Mouse (Mus musculus) limb, embryonic 14.5 days (tissue): Measurements from ENCODE around the gene Prkd1. TPM values are rescaled to one million over a fixed set of nuclear protein-coding genes. Genes with fewer than 3 reads are reported as not detected.

Experiments used
- ATAC-seq: fragments of 200-750 bp; cut with Nextera tagmentation; 2 replicates; pipeline ENCODE4 v1.8.0; 2017; ENCODE audit warnings: low read depth, moderate number of reproducible peaks, moderate TSS enrichment; ENCODE audit not compliant: low FRiP score
- DNase-seq: peaks from one replicate; pipeline ENCODE4 v3.0.0-alpha.2; 2015; ENCODE audit warnings: low spot score
- H3K27ac ChIP-seq: fragments of 300-500 bp; sonication (generic); replicated peaks from 2 replicates; pipeline ENCODE4 v1.5.1; 2014; ENCODE audit warnings: low read depth, mild to moderate bottlenecking, low read length, moderate library complexity, mixed read lengths
- H3K27me3 ChIP-seq: fragments of 300-500 bp; sonication (generic); 2 replicates; pipeline ENCODE4 v1.6.1; 2014; ENCODE audit warnings: low read length, mixed read lengths; ENCODE audit not compliant: control insufficient read depth, insufficient read depth
- H3K36me3 ChIP-seq: fragments of 300-500 bp; sonication (generic); 2 replicates; pipeline ENCODE4 v1.6.1; 2014; ENCODE audit warnings: mild to moderate bottlenecking, low read length, moderate library complexity, mixed read lengths; ENCODE audit not compliant: control insufficient read depth, insufficient read depth
- H3K4me1 ChIP-seq: fragments of 300-500 bp; sonication (generic); 2 replicates; pipeline ENCODE4 v1.6.1; 2014; ENCODE audit warnings: antibody characterized with exemption, low read length, mixed read lengths; ENCODE audit not compliant: control insufficient read depth, insufficient read depth
- H3K4me2 ChIP-seq: fragments of 300-500 bp; sonication (generic); replicated peaks from 2 replicates; pipeline ENCODE4 v1.6.1; 2014; ENCODE audit warnings: low read depth, mild to moderate bottlenecking, low read length, moderate library complexity; ENCODE audit not compliant: severe bottlenecking
- H3K4me3 ChIP-seq: fragments of 300-500 bp; sonication (generic); replicated peaks from 2 replicates; pipeline ENCODE4 v1.5.1; 2014; ENCODE audit warnings: low read length
- H3K9ac ChIP-seq: fragments of 300-500 bp; sonication (generic); 2 replicates; pipeline ENCODE4 v1.6.1; 2014; ENCODE audit warnings: mild to moderate bottlenecking, low read depth, low read length, moderate library complexity; ENCODE audit not compliant: severe bottlenecking
- H3K9me3 ChIP-seq: fragments of 300-500 bp; sonication (generic); 2 replicates; pipeline ENCODE4 v1.6.1; 2016; ENCODE audit warnings: low read length; ENCODE audit not compliant: control insufficient read depth
- POLR2A ChIP-seq: fragments of 200-500 bp; IDR thresholded peaks from 2 replicates; pipeline ENCODE4 v1.8.0; 2012; ENCODE audit warnings: inconsistent platforms, mild to moderate bottlenecking, moderate library complexity, borderline replicate concordance; ENCODE audit not compliant: insufficient read depth, insufficient read length; ENCODE audit errors: extremely low read depth
- WGBS: fragments of 180-500 bp; shearing (Covaris S2); extraction: QIAGEN DNeasy Blood & Tissue Kit; methylation state at CpG from one replicate; pipeline ENCODE4 v1.1.7; 2014; 5-methylcytosine and 5-hydroxymethylcytosine counted together
- polyA plus RNA-seq, 2 experiments: library from polyadenylated mRNA; depleted of rRNA in 1 of 2; stranded (reverse) in 1 of 2; unstranded in 1 of 2; fragments of >200 nt; fragmentation: Nextera tagmentation in 1 of 2; extraction: Ambion mirVana in 1 of 2; gene quantifications; 2 replicates each; pipeline versions ENCODE4 v1.2.1 to v1.2.3; 2012 to 2014

The Prkd1 gene
- polyA plus RNA-seq, 2 experiments = 6.6 to 10.4 TPM

DNA sequence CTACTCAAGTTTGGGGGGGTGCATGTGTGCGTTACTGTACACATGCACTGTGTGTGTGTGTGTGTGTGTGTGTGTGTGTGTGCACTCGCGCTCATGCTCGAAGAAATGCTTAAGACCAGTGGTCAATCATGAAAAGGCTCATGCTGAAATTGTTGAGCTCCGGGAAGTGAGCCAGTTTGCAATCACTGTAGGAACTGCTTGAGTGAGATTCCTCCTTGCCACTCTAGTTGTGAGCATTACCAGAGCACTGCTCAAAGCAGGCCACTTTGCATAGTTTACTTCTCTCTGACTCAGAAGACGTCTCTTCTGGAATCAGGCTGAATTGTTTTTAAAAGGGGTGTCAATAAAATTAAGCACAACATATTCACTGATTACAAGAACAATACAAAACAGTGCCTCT, 54.4 kb downstream of the Prkd1 start:
- H3K9me3 ChIP-seq = no peaks in the 10 kb centered on the region
- H3K9ac ChIP-seq = no peak overlapping the region
- no peaks in the 10 kb centered on the region for H3K27me3 ChIP-seq
- ATAC-seq = no peak
- 85% methylated on average over 6 of the region's 6 CpGs for WGBS
- no peak overlapping the region for H3K4me3 ChIP-seq
- H3K36me3 ChIP-seq = no peaks in the 10 kb centered on the region
- no peak for DNase-seq
- H3K27ac ChIP-seq = no peak overlapping the region
- no peak overlapping the region for H3K4me2 ChIP-seq
- H3K4me1 ChIP-seq = no peaks in the 10 kb centered on the region
- no peak for TF ChIP-seq POLR2A

DNA sequence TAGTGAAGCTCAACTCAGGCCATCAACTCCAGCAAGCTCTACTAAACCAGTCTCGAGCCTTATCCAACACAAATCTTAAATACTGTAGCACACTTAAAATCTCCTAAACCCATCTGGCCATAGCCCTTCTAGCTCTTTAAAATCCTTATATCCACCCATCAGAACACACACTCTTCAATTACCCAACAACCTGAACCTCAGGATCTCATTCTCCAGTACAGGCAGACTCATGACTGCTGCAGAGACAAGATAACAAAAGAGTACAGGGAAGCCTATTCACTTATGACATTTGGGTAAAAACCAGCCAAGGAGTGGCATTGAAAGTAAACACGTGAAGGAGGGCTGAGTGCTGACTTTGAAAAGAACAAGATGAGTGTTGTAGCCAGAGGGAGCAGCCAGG, 55.4 kb downstream of the Prkd1 start:
- DNase-seq (no peak), ATAC-seq (no peak)
- Histone ChIP-seq H3K27me3 (no peaks in the 10 kb centered on the region), H3K4me2 (no peak overlapping the region), H3K36me3 (no peaks in the 10 kb centered on the region), H3K9me3 (no peaks in the 10 kb centered on the region), H3K4me3 (no peak overlapping the region), H3K4me1 (no peaks in the 10 kb centered on the region), H3K9ac (no peak overlapping the region), H3K27ac (no peak overlapping the region)
- 79% methylated on average over 2 of the region's 2 CpGs for WGBS
- no peak for TF ChIP-seq POLR2A

- no peak overlapping the region for H3K4me3 ChIP-seq
- no peaks in the 10 kb centered on the region for H3K9me3 ChIP-seq
- no peak overlapping the region for H3K27ac ChIP-seq
- no peaks in the 10 kb centered on the region for H3K27me3 ChIP-seq
- no peaks in the 10 kb centered on the region for H3K4me1 ChIP-seq
- ATAC-seq = no peak
- no peak overlapping the region for H3K9ac ChIP-seq
- no peak for DNase-seq
- H3K36me3 ChIP-seq = no peaks in the 10 kb centered on the region
- no peak overlapping the region for H3K4me2 ChIP-seq
- TF ChIP-seq POLR2A = no peak
- 87% methylated on average over 6 of the region's 6 CpGs for WGBS
These were observed 60.6 kb downstream of the Prkd1 start for GRCm38 (mm10) chr12:50588137-50588761.

DNA sequence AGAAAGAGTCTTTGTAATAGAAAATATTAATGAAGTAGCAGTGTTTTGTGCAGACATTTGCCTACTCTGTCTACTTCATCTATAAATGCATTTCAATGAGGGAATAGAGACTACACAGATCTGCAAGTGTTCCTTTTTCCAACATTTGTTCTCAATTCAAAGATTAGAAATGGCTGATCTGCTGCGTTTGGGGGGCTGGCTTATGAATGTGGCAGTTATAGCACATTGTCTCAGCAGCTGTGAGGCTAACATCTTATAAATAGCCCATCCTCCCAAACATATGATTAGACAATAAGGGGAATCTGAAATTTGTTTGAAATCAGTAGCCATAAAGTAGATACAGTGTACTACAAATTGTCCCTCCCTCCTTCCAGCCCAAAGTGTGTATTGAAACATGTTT, 83.7 kb downstream of the Prkd1 start:
- 74% methylated on average over 1 of the region's 1 CpGs for WGBS
- no peaks in the 10 kb centered on the region for H3K36me3 ChIP-seq
- H3K9me3 ChIP-seq = no peaks in the 10 kb centered on the region
- no peaks in the 10 kb centered on the region for H3K27me3 ChIP-seq
- H3K4me3 ChIP-seq = no peak overlapping the region
- H3K4me2 ChIP-seq = no peak overlapping the region
- H3K27ac ChIP-seq = no peak overlapping the region
- no peaks in the 10 kb centered on the region for H3K4me1 ChIP-seq
- TF ChIP-seq POLR2A = no peak
- H3K9ac ChIP-seq = no peak overlapping the region
- ATAC-seq (no peak), DNase-seq (no peak)

- ATAC-seq = no peak
- TF ChIP-seq POLR2A = no peak
- Histone ChIP-seq H3K9ac (no peak overlapping the region), H3K4me2 (no peak overlapping the region), H3K36me3 (no peaks in the 10 kb centered on the region), H3K9me3 (no peaks in the 10 kb centered on the region), H3K27me3 (no peaks in the 10 kb centered on the region), H3K4me3 (no peak overlapping the region), H3K27ac (no peak overlapping the region), H3K4me1 (peaks cover 3% of the 10 kb centered on the region; the same call in 1 of the 2 replicates)
- no peak for DNase-seq
- 86% methylated on average over 1 of the region's 1 CpGs for WGBS
These were observed 88.4 kb downstream of the Prkd1 start for GRCm38 (mm10) chr12:50560536-50560935.
